Comparison of ENCODE assay signal across 17 mouse cellular contexts in genomic region chr4:45287906-45288305, GRCm38 (mm10).
"Had no signal": no experiment of that assay in that cellular context is flagged by ENCODE, and none has a peak within 500 bp of the region (broad histone marks: within the 10 kb centered on the region; RNA-seq: fewer than 3 reads in every experiment).

No protein-coding gene starts in this region.

- H3K27ac ChIP-seq: liver, embryonic 13.5 days; liver, embryonic 15.5 days; lung, embryonic 15.5 days; macrophage; midbrain, embryonic 10.5 days; neural tube, embryonic 12.5 days; stomach, embryonic 15.5 days; stomach, postnatal 0 days had no signal

- H3K4me2 ChIP-seq: liver, embryonic 13.5 days; liver, embryonic 15.5 days; lung, embryonic 15.5 days; neural tube, embryonic 12.5 days; stomach, embryonic 15.5 days had no signal

- H3K4me3 ChIP-seq: liver, embryonic 13.5 days; liver, embryonic 15.5 days; lung, embryonic 15.5 days; megakaryocyte, embryonic 14.5 days; midbrain, embryonic 10.5 days; neural tube, embryonic 12.5 days; stomach, embryonic 15.5 days had no signal

- H3K36me3 ChIP-seq: liver, embryonic 13.5 days; liver, embryonic 15.5 days; lung, embryonic 15.5 days; midbrain, embryonic 10.5 days; neural tube, embryonic 12.5 days; stomach, embryonic 15.5 days had no signal

- H3K27me3 ChIP-seq: lung, embryonic 15.5 days; neural tube, embryonic 12.5 days; stomach, embryonic 15.5 days had no signal

- DNase-seq: liver, embryonic 13.5 days; liver, postnatal 0 days; lung, adult 2 months; lung, postnatal 14 days; lung, postnatal 36 days; midbrain, embryonic 14.5 days; right cerebral cortex, postnatal 14 days; thymus, adult 2 months; thymus, postnatal 25 days had no signal
